Mouse (Mus musculus) midbrain, postnatal 0 days (tissue): ENCODE results near the gene Srrd. TPM values are rescaled to one million over a fixed set of nuclear protein-coding genes. Genes with fewer than 3 reads are reported as not detected.

Experiments used
- ATAC-seq: fragments of 200-750 bp; cut with Nextera tagmentation; 2 replicates; pipeline ENCODE4 v1.8.0; 2017; ENCODE audit warnings: moderate number of reproducible peaks, mild to moderate bottlenecking, moderate TSS enrichment, moderate library complexity; ENCODE audit not compliant: low FRiP score
- DNase-seq: peaks from one replicate; pipeline ENCODE4 v3.0.0-alpha.2; 2015; ENCODE audit warnings: low spot score
- H3K27ac ChIP-seq: fragments of 300-500 bp; sonication (generic); 2 replicates; pipeline ENCODE4 v1.5.1; 2014; ENCODE audit warnings: low read depth, mild to moderate bottlenecking, low read length, mixed read lengths
- H3K27me3 ChIP-seq: fragments of 300-500 bp; sonication (generic); 2 replicates; pipeline ENCODE4 v1.6.1; 2014; ENCODE audit warnings: low read length, control low read depth, mixed read lengths; ENCODE audit not compliant: insufficient read depth
- H3K36me3 ChIP-seq: fragments of 300-500 bp; sonication (generic); 2 replicates; pipeline ENCODE4 v1.6.1; 2014; ENCODE audit warnings: low read length, control low read depth, mixed read lengths; ENCODE audit not compliant: insufficient read depth
- H3K4me1 ChIP-seq: fragments of 300-500 bp; sonication (generic); 2 replicates; pipeline ENCODE4 v1.6.1; 2014; ENCODE audit warnings: mild to moderate bottlenecking, control low read depth, antibody characterized with exemption, low read length, mixed read lengths; ENCODE audit not compliant: insufficient read depth
- H3K4me2 ChIP-seq: fragments of 300-500 bp; sonication (generic); 2 replicates; pipeline ENCODE4 v1.6.1; 2014; ENCODE audit warnings: low read depth, mild to moderate bottlenecking, low read length, mixed read lengths; ENCODE audit not compliant: poor library complexity, severe bottlenecking
- H3K4me3 ChIP-seq: fragments of 300-500 bp; sonication (generic); 2 replicates; pipeline ENCODE4 v1.5.1; 2014; ENCODE audit warnings: low read depth, mild to moderate bottlenecking, low read length, moderate library complexity
- H3K9ac ChIP-seq: fragments of 300-500 bp; sonication (generic); replicated peaks from 2 replicates; pipeline ENCODE4 v1.6.1; 2014; ENCODE audit warnings: mild to moderate bottlenecking, low read length, moderate library complexity, mixed read lengths; ENCODE audit not compliant: poor library complexity, severe bottlenecking
- H3K9me3 ChIP-seq: fragments of 300-500 bp; sonication (generic); 2 replicates; pipeline ENCODE4 v1.6.1; 2016; ENCODE audit warnings: low read length, control low read depth
- CTCF ChIP-seq: IDR thresholded peaks from 2 replicates; pipeline ENCODE4 v1.5.1; 2016; ENCODE audit warnings: antibody characterized with exemption, mild to moderate bottlenecking
- WGBS: fragments of 180-500 bp; shearing (Covaris S2); extraction: QIAGEN DNeasy Blood & Tissue Kit; methylation state at CpG from one replicate; pipeline ENCODE4 v1.1.7; 2014; 5-methylcytosine and 5-hydroxymethylcytosine counted together
- polyA plus RNA-seq: library from polyadenylated mRNA; unstranded; fragments of >200 nt; fragmentation: Nextera tagmentation; extraction: Ambion mirVana; gene quantifications from 2 replicates; pipeline ENCODE4 v1.2.1, GENCODE M21; 2015
- total RNA-seq: library from RNA; depleted of rRNA; stranded (reverse); fragments of >200 nt; gene quantifications from 2 replicates; pipeline ENCODE4 v1.2.3, GENCODE M21; 2014

Gene Srrd
- total and polyA plus RNA-seq, 2 experiments from 2014 or later: 49.0 to 60.5 TPM

- Histone ChIP-seq H3K4me3 (no peak within 1 kb of the TSS), H3K9ac (no peak within 1 kb of the TSS), H3K27me3 (no peaks in the 10 kb centered on the region), H3K4me2 (no peak within 1 kb of the TSS), H3K27ac (no peak within 1 kb of the TSS), H3K4me1 (no peaks in the 10 kb centered on the region), H3K36me3 (peaks cover 42% of the 10 kb centered on the region), H3K9me3 (no peaks in the 10 kb centered on the region)
- no peak for TF ChIP-seq CTCF
- DNase-seq: no peak
- no peak for ATAC-seq
- 61% methylated on average over 13 of the region's 13 CpGs for WGBS
Observed at GRCm38 (mm10) chr5:112355910-112356309, 13.1 kb upstream of the Srrd start, which contains the start of gene Gm6583. Gene Gm6583, minus strand, starts transcription at chr5:112356033.

- no peak for ATAC-seq
- 91% methylated on average over 6 of the region's 6 CpGs for WGBS
- Histone ChIP-seq H3K36me3 (peaks cover 46% of the 10 kb centered on the region), H3K4me2 (no peak overlapping the region), H3K4me3 (no peak overlapping the region), H3K9me3 (no peaks in the 10 kb centered on the region), H3K4me1 (no peaks in the 10 kb centered on the region), H3K9ac (no peak overlapping the region), H3K27ac (no peak overlapping the region), H3K27me3 (no peaks in the 10 kb centered on the region)
- no peak for DNase-seq
- no peak for TF ChIP-seq CTCF
Observed at GRCm38 (mm10) chr5:112355493-112355892, 12.7 kb upstream of the Srrd start.

GRCm38 (mm10) chr5:112349169-112349568 lies 6.3 kb upstream of the Srrd start:
- Histone ChIP-seq H3K4me1 (0 out of 2 replicates have a peak, but pooled peaks cover 7% of the 10 kb centered on the region), H3K4me3 (no peak overlapping the region), H3K9me3 (no peaks in the 10 kb centered on the region), H3K4me2 (no peak overlapping the region), H3K27ac (no peak overlapping the region), H3K36me3 (peaks cover 60% of the 10 kb centered on the region), H3K9ac (no peak overlapping the region), H3K27me3 (no peaks in the 10 kb centered on the region)
- TF ChIP-seq CTCF: no peak
- DNase-seq (no peak), ATAC-seq (no peak)
- 94% methylated on average over 8 of the region's 8 CpGs for whole genome bisulfite sequencing

GRCm38 (mm10) chr5:112346211-112346965 lies 3.5 kb upstream of the Srrd start:
- no peak for TF ChIP-seq CTCF
- DNase-seq (no peak), ATAC-seq (no peak)
- Histone ChIP-seq H3K4me1 (peaks cover 10% of the 10 kb centered on the region; the same call in 1 of the 2 replicates), H3K9me3 (no peaks in the 10 kb centered on the region), H3K9ac (no peak overlapping the region), H3K4me2 (no peak overlapping the region), H3K4me3 (no peak overlapping the region), H3K27me3 (no peaks in the 10 kb centered on the region), H3K36me3 (peaks cover 45% of the 10 kb centered on the region), H3K27ac (no peak overlapping the region)
- WGBS: 83% methylated on average over 16 of the region's 16 CpGs

GRCm38 (mm10) chr5:112344092-112344960 lies 1.5 kb upstream of the Srrd start:
- no peak overlapping the region for H3K4me3 ChIP-seq
- H3K4me1 ChIP-seq: peaks cover 10% of the 10 kb centered on the region; the same call in 1 of the 2 replicates
- 0 out of 2 replicates have a peak overlapping the region, but pooled peaks have one; percentile 85 for H3K4me2 ChIP-seq
- no peaks in the 10 kb centered on the region for H3K27me3 ChIP-seq
- DNase-seq (no peak), ATAC-seq (no peak)
- no peaks in the 10 kb centered on the region for H3K9me3 ChIP-seq
- no peak for TF ChIP-seq CTCF
- H3K27ac ChIP-seq: no peak overlapping the region
- WGBS: 79% methylated on average over 6 of the region's 6 CpGs
- peaks cover 30% of the 10 kb centered on the region for H3K36me3 ChIP-seq
- H3K9ac ChIP-seq: peak overlapping the region; percentile 29; the same call in 1 of the 2 replicates
